Mouse (Mus musculus): ENCODE data around the gene Ctsll3. TPM values are rescaled to one million over a fixed set of nuclear protein-coding genes. Genes with fewer than 3 reads are reported as not detected.

Ctsll3 gene
- polyA plus RNA-seq (2015; fragmentation: Nextera tagmentation; extraction: Ambion mirVana) = not detected in 2 replicates

DNA sequence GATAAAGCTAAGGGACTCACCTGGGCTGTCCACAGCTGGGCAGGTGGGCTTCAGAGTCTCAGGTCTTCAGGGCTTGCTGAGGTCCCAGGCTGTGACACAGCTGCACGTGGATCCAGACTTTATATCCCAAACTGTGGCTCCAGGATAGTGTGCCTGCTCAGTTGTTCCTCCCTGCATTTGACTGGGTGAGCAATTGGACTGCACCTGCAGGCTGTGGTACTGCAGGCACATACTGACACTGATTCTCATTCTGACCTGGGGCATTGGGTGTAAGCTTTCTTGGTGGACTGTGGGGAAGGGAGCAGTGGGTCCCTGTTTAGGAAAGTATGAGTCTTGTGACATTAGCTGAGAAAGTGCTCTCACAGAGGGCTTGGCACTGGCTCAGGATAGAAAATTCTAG is at the start of gene Ctsll3:
Ctsll3 (minus strand) TSS at position 101 of the 400 bp plus-strand sequence.
- no peak within 1 kb of the TSS for H3K4me3 ChIP-seq
- H3K36me3 ChIP-seq = no peaks in the 10 kb centered on the region
- H3K9ac ChIP-seq = no peak within 1 kb of the TSS
- H3K4me2 ChIP-seq = no peak within 1 kb of the TSS
- H3K27ac ChIP-seq (replicated peaks) = no peak within 1 kb of the TSS
- no peak for ATAC-seq (ENCODE audit: low FRiP score, low read depth)
- WGBS = 68% methylated on average over 1 of the region's 1 CpGs
- no peaks in the 10 kb centered on the region for H3K4me1 ChIP-seq (replicated peaks)
- no peaks in the 10 kb centered on the region for H3K27me3 ChIP-seq
- no peaks in the 10 kb centered on the region for H3K9me3 ChIP-seq

DNA sequence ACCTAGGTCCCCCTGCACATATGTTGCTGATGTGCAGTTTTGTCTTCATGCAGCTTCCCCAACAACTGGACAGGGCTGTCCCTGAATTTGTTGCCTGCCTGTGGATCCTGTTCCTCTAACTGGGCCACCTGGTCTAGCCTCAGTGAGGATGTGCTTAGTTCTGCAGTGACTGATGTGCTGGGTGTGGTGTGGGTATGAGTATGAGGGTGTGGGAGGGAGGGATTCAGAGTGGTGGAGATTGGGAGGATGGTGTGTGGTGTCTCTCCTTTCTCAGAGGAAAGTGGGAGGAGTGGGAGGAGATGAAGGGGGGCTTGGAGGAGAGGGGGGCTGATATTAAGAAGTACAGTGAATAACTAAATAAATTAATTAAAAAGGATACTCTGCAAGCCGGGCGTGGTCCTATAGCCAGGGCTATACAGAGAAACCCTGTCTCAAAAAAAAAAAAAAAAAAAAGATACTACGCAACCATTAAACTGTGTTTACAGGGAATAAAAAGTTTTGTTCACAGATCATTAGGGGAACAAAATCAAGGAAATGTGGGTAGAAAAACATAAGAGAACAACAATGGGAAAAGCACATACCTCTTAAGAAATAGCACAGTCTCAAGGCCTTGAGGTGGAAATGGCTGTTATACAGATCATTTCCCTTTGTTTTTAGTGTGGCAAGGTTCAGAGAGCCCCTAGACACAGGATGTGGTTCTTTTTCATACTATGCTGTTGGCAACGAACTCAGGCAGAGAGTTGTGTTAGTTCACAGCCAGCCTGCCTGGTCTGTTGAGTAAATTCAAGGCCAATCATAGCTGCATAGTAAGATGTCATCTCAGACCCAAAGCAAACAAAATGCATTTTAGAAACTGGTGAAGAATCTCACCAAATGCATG is 45.8 kb upstream of the Ctsll3 start:
- H3K9me3 ChIP-seq = no peaks in the 10 kb centered on the region
- whole genome bisulfite sequencing = 89% methylated on average over 4 of the region's 4 CpGs

DNA sequence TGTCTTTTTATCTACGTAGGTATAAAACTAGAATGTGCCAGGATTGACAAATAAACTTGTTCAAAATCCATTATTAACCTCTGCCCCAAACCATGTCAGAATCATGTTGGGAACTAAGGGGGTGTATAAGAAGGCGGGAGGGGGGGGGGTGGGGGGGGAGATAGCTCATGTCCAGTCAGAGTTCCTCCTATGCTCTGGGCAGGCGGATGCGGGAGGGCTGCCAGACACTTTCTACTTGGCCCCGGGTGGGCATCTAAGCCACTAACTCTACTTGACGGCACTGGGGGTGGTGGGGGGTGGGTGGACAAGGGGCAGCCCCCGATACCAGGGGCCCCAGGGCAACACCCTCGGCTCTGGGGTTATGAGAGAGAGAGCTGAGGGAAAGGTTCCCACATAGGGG is 40.5 kb upstream of the Ctsll3 start:
- H3K36me3 ChIP-seq = no peaks in the 10 kb centered on the region
- ATAC-seq (ENCODE audit: low FRiP score, low read depth) = no peak
- no peaks in the 10 kb centered on the region for H3K27me3 ChIP-seq
- H3K9me3 ChIP-seq = no peaks in the 10 kb centered on the region
- H3K9ac ChIP-seq = no peak overlapping the region
- H3K4me3 ChIP-seq = no peak overlapping the region
- H3K27ac ChIP-seq (replicated peaks) = no peak overlapping the region
- WGBS = 85% methylated on average over 8 of the region's 8 CpGs
- no peak overlapping the region for H3K4me2 ChIP-seq
- no peaks in the 10 kb centered on the region for H3K4me1 ChIP-seq (replicated peaks)

More for the DNA sequence above, 45.8 kb upstream of the Ctsll3 start:
- Histone ChIP-seq H3K36me3 (no peaks in the 10 kb centered on the region), H3K9ac (no peak overlapping the region), H3K4me3 (no peak overlapping the region), H3K27ac (replicated peaks) (no peak overlapping the region), H3K4me2 (no peak overlapping the region), H3K4me1 (replicated peaks) (no peaks in the 10 kb centered on the region), H3K27me3 (no peaks in the 10 kb centered on the region)
- ATAC-seq (ENCODE audit: low FRiP score, low read depth) = no peak

DNA sequence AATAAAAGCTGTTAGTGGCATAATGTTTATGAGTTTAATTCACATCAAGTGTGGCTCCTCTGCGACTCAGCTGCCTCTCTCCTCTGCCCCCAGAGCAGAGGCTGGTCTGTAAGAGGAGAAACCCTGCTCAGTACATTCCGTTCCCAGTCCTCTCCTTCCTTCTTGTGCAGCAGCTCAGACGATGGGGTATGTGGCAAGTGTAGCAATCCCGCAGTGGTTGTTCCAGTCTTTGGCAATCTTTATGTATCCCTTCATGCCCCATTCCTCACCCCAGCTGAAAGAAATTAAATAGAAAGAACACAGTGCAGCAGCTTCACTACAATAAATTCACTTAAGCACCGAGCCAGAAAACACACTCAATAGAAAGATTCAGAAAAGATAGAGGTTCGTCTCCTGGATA is 40.1 kb upstream of the Ctsll3 start:
- Histone ChIP-seq H3K36me3 (no peaks in the 10 kb centered on the region), H3K4me3 (no peak overlapping the region)
- 76% methylated on average over 6 of the region's 6 CpGs for WGBS

DNA sequence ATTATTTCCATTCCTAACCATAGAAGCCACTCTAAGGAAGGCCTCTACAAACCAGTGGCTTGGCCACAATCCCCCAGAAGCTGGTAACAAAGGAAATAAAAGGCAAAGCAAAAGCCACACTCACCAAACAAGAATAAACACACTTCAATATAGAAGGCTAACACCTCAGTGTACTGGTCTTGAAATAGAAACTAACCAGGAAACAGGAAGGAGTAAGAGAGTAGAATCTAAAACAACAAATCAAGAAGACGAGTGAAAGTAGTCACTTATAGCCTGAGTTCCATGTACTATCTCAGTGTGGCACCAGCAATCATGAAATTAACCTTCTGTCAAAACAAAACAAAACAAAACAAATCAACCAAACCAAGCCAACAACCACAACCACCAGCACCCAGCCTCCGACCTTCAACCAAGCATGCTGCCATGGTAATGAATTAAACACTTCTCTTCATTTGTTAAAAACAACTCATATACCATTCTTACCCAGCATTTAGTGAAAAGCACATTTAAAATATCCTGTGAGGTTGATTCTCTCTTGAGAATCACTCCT is 36.8 kb upstream of the Ctsll3 start:
- Histone ChIP-seq H3K9ac (no peak overlapping the region), H3K4me3 (no peak overlapping the region), H3K4me1 (replicated peaks) (no peaks in the 10 kb centered on the region), H3K36me3 (no peaks in the 10 kb centered on the region), H3K9me3 (no peaks in the 10 kb centered on the region), H3K4me2 (no peak overlapping the region), H3K27ac (replicated peaks) (no peak overlapping the region), H3K27me3 (no peaks in the 10 kb centered on the region)
- no peak for ATAC-seq (ENCODE audit: low FRiP score, low read depth)
- 77% methylated on average over 2 of the region's 2 CpGs for WGBS

More for the DNA sequence above, 40.1 kb upstream of the Ctsll3 start:
- Histone ChIP-seq H3K27me3 (no peaks in the 10 kb centered on the region), H3K9ac (no peak overlapping the region), H3K4me1 (replicated peaks) (no peaks in the 10 kb centered on the region), H3K27ac (replicated peaks) (no peak overlapping the region), H3K4me2 (no peak overlapping the region), H3K9me3 (no peaks in the 10 kb centered on the region)
- ATAC-seq (ENCODE audit: low FRiP score, low read depth) = no peak

DNA sequence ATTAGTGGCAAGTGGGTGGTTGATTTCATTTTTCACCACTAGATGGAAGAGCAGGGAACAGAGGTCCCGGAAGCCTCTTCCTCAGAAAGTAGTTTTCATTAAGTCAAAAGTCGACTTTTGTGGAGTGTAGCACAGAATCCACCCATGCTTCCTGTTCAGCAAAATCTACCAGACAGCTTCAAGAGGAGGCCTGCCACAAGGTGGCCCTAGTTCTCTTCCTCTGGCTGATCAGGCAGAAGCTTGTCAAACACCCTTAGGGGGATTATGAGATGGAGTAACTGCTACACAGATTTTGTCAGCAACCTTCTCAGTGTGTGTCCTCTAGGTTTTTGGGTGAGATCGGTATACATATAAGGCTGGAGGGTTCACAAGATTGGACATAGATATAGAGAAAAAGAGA is 23.4 kb upstream of the Ctsll3 start:
- no peaks in the 10 kb centered on the region for H3K9me3 ChIP-seq
- 53% methylated on average over 3 of the region's 3 CpGs for WGBS
- no peaks in the 10 kb centered on the region for H3K36me3 ChIP-seq
- no peak overlapping the region for H3K4me2 ChIP-seq
- H3K4me3 ChIP-seq = no peak overlapping the region
- no peak overlapping the region for H3K9ac ChIP-seq
- H3K4me1 ChIP-seq (replicated peaks) = no peaks in the 10 kb centered on the region
- ATAC-seq (ENCODE audit: low FRiP score, low read depth) = no peak
- no peaks in the 10 kb centered on the region for H3K27me3 ChIP-seq
- H3K27ac ChIP-seq (replicated peaks) = no peak overlapping the region

DNA sequence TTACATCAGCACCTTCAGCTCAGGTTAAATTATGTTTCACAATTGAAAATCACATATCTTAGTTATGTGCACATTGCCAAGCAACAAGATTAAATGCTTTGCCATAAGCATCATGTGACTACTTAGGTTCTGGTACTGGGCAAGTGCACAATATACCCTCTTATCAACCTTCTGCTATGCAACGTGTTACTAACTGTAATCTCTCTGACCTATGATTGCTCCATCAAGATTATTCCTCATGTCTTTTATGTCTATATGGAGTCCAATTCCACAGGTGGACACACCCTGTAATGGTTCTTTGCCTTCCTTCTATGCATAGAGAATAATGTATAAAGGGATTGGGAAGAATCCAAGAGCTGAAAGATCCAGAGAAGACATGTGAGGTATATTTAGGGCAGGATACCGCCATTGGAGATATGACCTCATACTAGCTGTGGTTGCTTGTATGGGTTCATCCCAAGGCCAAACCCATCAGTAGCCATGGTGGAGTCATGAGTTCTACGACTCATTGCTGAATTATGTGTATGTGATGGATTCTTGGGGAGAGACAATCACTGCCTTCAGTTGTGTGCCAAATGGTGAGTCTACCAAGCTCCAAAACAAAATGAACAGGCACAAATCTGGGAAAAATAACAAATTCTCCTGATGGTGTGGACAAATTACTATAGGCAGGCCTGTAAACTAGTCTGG is 18.0 kb upstream of the Ctsll3 start:
- H3K27ac ChIP-seq (replicated peaks) = no peak overlapping the region
- no peaks in the 10 kb centered on the region for H3K4me1 ChIP-seq (replicated peaks)
- no peak overlapping the region for H3K4me3 ChIP-seq
- H3K36me3 ChIP-seq = no peaks in the 10 kb centered on the region
- no peak for ATAC-seq (ENCODE audit: low FRiP score, low read depth)
- H3K9me3 ChIP-seq = no peaks in the 10 kb centered on the region
- 80% methylated on average over 3 of the region's 3 CpGs for WGBS
- no peak overlapping the region for H3K4me2 ChIP-seq
- H3K9ac ChIP-seq = no peak overlapping the region
- H3K27me3 ChIP-seq = no peaks in the 10 kb centered on the region

DNA sequence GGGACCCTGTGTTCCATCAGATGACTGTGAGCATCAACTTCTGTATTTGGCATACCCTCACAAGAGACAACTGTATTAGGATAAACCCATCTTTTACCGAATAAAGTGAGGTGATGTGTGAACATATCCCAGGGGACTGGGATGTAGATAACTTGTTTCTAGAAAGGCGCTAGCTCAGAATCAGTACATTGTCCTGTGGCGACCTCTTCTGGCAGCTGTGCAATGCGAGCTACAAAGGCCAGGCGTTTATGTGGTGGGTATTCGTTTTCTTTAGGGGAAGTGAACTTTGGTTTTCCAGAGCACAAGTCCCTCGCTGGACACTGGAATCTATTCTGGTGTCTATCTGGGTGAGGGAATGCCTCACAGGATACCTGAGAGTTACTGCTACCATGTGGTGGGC is 16.8 kb upstream of the Ctsll3 start:
- Histone ChIP-seq H3K4me1 (replicated peaks) (no peaks in the 10 kb centered on the region), H3K9me3 (no peaks in the 10 kb centered on the region), H3K27me3 (no peaks in the 10 kb centered on the region), H3K4me2 (no peak overlapping the region), H3K4me3 (no peak overlapping the region), H3K27ac (replicated peaks) (no peak overlapping the region), H3K9ac (no peak overlapping the region), H3K36me3 (no peaks in the 10 kb centered on the region)
- WGBS = 15% methylated on average over 7 of the region's 7 CpGs
- ATAC-seq (ENCODE audit: low FRiP score, low read depth) = no peak

DNA sequence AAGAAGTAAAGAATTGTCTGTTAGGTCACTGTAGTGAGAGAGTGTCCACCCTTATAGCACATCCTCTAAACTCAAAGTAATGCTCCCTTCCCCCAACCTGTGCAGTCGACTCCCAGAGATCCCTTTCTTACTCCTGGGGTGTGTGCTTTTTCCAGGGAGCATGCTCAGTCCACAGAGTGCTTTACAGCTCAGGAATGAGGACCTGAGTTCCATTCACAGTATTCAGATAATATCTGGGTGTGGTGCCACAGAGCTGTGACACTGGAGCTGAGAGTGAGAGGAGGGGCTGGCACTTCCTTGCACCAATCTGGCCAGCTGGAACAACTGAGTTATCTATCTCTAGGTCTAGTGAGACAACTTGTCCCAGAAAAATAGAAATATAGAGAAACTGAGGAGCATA is 11.1 kb upstream of the Ctsll3 start:
- ATAC-seq (ENCODE audit: low FRiP score, low read depth) = no peak
- no peak overlapping the region for H3K9ac ChIP-seq
- no peaks in the 10 kb centered on the region for H3K36me3 ChIP-seq
- H3K27me3 ChIP-seq = no peaks in the 10 kb centered on the region
- H3K27ac ChIP-seq (replicated peaks) = no peak overlapping the region
- H3K4me2 ChIP-seq = no peak overlapping the region
- H3K9me3 ChIP-seq = no peaks in the 10 kb centered on the region
- H3K4me1 ChIP-seq (replicated peaks) = no peaks in the 10 kb centered on the region
- no peak overlapping the region for H3K4me3 ChIP-seq
- 83% methylated on average over 1 of the region's 1 CpGs for WGBS

DNA sequence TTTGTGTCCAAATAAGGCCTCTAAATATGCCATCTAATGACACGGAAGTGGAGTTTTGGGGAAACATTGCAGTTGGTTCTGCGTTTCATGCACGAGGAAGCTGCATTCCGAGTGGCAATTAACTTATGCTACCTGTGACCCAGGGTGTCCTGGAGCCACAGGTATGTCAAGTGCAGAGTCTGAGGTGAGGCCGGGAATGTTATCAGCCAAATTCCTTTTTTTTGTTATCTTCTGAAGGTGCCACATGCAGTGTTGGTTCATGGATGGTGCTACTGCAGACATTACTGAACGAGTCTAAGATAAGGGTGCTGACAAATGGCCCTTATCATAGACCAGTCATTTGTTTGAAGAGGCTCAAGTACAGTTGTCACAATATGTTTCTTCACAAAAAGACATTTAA is 10.1 kb upstream of the Ctsll3 start:
- ATAC-seq (ENCODE audit: low FRiP score, low read depth) = no peak
- no peak overlapping the region for H3K4me2 ChIP-seq
- no peak overlapping the region for H3K4me3 ChIP-seq
- no peaks in the 10 kb centered on the region for H3K4me1 ChIP-seq (replicated peaks)
- no peaks in the 10 kb centered on the region for H3K27me3 ChIP-seq
- no peaks in the 10 kb centered on the region for H3K36me3 ChIP-seq
- H3K9me3 ChIP-seq = no peaks in the 10 kb centered on the region
- H3K27ac ChIP-seq (replicated peaks) = no peak overlapping the region
- 90% methylated on average over 6 of the region's 6 CpGs for WGBS
- H3K9ac ChIP-seq = no peak overlapping the region

DNA sequence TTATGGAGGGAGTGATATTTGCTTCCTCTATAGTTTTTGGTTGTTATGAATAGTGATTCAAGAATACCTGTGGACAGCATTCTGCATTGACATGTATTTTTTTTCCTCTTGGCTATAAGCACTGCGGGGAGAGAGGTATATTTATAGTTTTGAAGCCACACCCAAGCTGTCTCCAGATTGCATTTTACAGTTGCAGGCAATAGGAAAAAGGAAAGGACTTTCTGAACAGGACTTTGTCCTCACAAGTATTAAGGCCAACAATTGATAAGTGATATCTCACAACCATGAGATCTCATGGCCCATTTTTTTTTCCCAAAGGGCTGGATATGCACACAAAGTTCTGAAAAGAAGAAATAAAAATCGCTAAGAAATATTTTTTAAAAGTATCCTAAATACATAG is 7.0 kb upstream of the Ctsll3 start:
- no peak overlapping the region for H3K4me2 ChIP-seq

DNA sequence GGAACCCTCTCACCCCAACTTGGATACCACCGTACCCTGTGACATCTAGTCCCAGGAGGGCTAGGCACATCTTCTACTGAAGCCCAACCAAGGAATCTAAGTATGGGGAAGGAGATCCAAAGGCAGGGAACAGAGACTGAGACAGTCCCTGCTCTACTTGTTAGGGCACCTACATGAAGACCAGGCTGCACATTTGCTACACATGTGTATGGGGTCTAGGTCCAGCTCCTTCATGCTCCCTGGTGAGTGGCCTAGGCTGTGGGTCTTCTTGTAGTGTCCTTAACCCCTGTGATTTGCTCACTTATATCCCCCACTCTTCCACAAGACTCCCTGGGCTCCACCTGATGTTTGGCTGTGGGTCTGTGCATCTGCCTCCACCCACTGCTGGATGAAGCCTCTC is 13.2 kb downstream of the Ctsll3 start:
- 76% methylated on average over 1 of the region's 1 CpGs for WGBS
- Histone ChIP-seq H3K4me3 (no peak overlapping the region), H3K4me1 (replicated peaks) (no peaks in the 10 kb centered on the region), H3K9me3 (no peaks in the 10 kb centered on the region), H3K27ac (replicated peaks) (no peak overlapping the region), H3K9ac (no peak overlapping the region), H3K4me2 (no peak overlapping the region), H3K27me3 (no peaks in the 10 kb centered on the region), H3K36me3 (no peaks in the 10 kb centered on the region)
- no peak for ATAC-seq (ENCODE audit: low FRiP score, low read depth)

More for the DNA sequence above, 7.0 kb upstream of the Ctsll3 start:
- Histone ChIP-seq H3K27me3 (no peaks in the 10 kb centered on the region), H3K9ac (no peak overlapping the region), H3K27ac (replicated peaks) (no peak overlapping the region), H3K36me3 (no peaks in the 10 kb centered on the region), H3K4me1 (replicated peaks) (no peaks in the 10 kb centered on the region), H3K9me3 (no peaks in the 10 kb centered on the region), H3K4me3 (no peak overlapping the region)
- WGBS = 78% methylated on average over 2 of the region's 2 CpGs
- no peak for ATAC-seq (ENCODE audit: low FRiP score, low read depth)

All from hindbrain, embryonic 15.5 days (tissue).